Mouse (Mus musculus) spleen, adult 12 weeks (tissue): Measurements from ENCODE around the gene Fxyd3.

Source experiments
- DNase-seq: peaks from one replicate; pipeline ENCODE4 v3.0.0; 2022; ENCODE audit warnings: low spot score

The Fxyd3 gene

GRCm38 (mm10) chr7:31049846-31050281, 26.6 kb downstream of the Fxyd3 start:
- no peak for DNase-seq

DNA sequence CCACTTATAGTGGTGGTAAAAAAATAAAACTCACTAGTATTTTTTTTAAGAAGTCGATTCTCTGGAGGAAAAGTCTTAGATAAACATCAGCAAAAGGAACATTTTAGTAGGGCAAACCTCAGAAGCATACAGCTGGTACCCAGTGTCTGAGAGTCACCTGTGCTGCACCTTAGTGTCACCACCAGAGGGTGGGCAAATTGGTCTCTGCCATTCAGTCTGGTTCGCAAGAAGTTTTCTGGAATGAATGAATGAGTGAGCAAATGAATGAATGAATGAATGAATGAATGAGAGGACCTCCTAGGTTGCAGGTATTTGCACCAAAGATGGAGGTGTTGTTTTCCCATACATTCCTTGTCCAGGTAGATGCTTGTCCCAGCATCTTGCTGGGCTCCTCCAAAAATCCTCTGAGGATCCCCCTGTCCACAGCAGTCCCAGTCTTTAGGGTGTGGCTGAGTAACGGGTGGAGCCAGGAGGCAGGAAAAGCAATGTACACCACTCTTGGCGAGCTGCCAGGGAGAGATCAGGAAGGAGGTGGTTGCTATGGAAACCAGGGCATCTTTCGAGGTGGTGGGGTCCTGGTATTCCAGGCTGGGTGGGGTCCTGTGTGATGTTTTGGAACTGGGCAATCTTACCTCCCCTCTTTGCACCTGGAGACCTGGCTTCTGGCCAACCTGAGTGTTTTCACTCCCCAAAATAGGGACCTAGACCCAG, 27.2 kb downstream of the Fxyd3 start:
- DNase-seq, result no peak

GRCm38 (mm10) chr7:31042431-31042910, 34.0 kb downstream of the Fxyd3 start, which contains the start of gene Fxyd5:
Gene Fxyd5, minus strand, starts transcription at chr7:31042481.
- no peak for DNase-seq

DNA sequence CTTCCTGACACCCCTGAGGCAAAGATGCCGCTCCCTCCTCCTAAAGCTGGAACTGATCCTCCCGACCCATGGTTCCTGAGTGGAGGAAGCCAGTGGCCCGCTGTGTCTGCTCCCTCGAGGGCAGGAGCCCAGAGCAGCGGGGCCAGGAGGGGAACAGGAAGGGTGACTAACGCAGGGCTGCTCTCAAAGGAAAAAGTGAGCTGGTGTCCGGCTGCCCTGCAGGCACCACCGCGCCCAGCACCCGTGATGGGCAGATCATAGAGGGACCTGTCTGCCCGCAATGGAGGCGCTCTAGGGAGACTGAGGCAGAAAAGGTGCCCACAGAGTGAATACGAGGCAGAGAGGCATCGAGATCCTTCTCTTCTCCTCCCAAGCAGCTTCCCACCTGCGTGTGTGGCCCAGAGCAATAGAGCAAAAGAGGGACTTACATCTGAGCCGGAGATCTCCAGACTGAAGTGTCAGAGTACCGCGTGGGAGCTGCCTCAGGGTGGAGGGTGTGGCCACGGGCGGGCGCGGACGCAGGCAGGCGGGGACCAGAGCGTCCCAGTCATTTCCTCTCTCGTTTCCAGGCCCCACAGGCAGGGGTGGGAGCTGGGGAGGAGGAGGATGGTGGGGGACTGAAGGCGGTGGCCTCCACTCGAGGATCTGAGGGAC, 34.7 kb downstream of the Fxyd3 start:
- peak; percentile 40 for DNase-seq

DNA sequence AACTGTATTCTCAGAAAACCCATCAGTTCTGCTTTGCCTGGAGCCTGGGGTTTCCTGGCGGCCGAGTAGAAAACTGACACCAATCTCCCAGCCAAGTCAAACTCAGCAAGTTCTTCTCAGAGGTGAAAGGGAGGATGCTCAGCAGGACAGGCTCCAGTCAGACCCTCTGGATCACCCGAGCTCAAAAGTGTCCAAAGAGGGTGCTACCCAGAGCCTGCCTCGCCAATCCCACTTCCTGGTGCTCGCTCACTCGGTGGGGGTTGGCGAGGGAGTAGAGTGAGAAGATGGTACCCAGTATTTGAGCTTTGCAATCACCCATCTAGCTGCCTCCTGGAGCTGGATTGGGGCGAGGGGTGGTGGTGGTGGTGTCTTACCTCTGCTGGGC, 35.5 kb downstream of the Fxyd3 start:
- DNase-seq, result no peak

DNA sequence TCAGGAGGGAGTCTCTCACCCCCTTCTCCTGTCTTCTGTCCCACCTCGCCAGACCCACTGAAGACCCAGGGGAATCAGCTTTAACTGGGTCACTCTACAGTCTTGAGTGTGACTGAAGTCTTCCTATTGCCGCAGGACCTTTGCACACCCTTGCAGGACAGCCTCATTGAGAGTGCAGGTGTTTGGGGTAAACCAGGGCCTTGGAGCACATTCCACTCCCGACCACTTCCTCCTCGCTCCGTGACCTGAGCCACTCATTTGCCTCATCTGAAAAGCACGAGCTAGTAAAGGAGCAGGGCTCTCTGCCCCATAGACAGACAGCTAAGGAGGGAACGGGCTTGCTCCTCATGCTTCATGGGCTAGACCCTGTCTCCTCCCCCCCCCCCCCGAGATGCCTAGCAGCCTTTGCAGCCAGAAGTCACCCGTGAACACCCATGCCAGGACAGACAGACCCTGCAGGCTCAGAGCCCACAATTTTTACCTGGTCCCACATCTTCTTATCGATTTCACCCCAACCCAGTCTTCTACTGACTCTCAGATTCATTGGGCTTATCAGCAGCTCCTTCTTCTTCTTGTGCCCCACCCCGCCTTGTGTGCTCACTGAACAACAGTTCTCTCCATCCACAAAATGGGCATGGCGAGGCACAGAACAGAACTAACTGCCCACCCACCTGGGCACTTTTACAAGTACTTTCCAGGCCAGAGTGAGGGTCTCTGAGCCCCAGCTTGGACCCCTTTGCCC, 36.1 kb downstream of the Fxyd3 start:
- no peak for DNase-seq

DNA sequence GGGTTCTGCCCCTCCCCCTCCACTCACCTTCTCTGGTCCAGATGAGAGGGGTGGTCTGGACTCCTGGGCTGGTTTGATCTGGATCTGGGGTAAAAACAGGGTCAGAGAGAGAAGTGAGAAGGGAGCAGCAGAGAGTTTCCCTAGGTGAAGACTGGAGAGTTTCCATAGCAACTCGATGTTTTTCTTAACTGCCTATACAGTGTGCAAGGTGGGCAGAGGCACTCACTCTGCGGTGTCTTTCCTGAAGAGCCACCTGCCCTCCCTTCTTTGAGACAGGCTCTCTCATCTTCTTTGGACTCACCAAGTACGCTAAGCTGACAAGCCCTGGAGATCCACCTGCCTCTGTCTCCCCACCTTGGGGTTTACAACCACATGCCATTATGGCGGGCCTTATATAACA, 37.5 kb downstream of the Fxyd3 start:
- DNase-seq, result no peak

DNA sequence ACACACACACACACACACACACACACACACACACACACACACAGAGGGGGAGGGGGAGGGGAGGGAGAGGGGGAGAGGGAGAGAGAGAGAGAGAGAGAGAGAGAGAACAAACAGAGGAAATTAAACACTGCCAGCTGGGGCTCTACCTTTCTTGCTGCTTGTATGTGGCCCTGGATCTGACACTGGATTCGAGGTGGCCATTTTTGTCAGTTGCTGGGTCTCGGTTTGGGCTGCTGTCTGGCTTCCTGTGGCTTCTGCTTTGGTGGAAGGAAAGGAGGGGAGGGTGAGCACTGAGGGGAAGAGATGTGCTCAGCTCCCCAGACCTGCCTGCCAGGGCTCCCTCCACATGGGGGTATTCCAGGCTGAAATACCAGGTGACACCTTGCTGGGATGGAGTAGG, 38.8 kb downstream of the Fxyd3 start:
- DNase-seq, result no peak

DNA sequence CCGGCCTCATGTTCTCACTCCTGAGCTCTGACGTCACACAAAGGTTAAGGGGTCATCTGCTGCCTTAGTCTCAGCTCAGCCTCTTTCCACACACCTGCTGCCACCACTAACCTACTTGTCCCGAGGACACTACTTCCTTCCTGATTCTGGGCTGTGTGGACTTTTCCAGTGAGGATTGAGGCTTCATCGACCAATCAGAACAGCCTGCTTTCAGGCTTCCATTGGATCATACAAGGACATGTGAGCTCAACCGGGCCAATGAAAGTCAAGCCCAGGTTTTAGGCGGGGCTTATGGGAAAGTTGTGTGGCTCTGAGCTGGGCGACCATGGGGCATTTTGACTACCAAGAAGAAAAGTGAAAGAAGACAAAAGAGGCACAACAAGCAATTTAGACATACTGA, 39.6 kb downstream of the Fxyd3 start:
- DNase-seq, result no peak

DNA sequence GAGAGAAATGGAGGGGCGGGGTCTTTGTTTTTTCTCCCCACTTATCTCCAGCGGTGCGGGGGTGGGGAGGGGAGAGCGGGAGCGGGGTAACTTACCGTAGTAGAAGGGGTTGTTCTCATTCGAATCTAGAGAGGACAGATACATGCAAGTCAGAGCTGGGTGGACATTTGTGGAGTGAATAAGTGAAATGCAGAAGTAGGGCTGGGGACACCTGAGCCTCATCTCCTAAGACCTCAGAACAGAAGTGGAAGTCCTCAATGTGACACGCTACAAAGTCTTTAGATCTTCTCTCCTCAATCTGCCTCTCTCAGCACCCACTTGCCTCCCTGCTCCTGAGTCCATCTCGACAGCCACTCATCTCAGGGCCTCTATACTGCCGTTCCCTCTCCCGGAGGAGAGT, 41.2 kb downstream of the Fxyd3 start:
- DNase-seq, result no peak

- DNase-seq, result no peak
These were observed 41.7 kb downstream of the Fxyd3 start for GRCm38 (mm10) chr7:31034789-31035188.

GRCm38 (mm10) chr7:31033409-31034165, 42.9 kb downstream of the Fxyd3 start:
- peak; percentile 23 for DNase-seq

- DNase-seq, result no peak
These were observed 44.8 kb downstream of the Fxyd3 start for GRCm38 (mm10) chr7:31031731-31032130.

- no peak for DNase-seq
These were observed 45.8 kb downstream of the Fxyd3 start for GRCm38 (mm10) chr7:31030717-31031116.

DNA sequence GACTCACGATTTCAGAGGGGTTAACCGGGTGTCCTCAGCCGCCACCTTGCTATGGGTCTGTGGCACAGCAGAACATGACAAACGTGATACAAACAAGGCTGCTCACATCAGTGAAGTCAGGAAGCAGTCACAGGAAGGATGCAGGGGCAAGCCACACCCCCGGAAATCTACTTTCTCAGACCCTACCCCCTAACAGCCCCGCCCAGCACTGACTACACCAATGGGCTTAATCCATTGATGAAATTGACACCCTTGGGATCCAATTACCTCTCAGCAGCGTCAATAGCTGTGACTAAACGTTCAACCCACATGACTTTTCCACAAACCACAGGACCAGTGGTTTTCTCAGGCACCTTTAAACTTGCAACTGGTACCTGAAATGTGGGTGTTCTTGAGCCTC, 47.9 kb downstream of the Fxyd3 start:
- DNase-seq, result no peak
